Mouse (Mus musculus): ENCODE results near the gene Stap1.

Gene Stap1

GRCm38 (mm10) chr5:86071538-86071937, at the start of gene Stap1:
Gene Stap1 (plus strand): TSS chr5:86071746.
- DNase-seq (ENCODE audit: low spot score), result no peak

- DNase-seq (ENCODE audit: low spot score), result no peak
Observed at GRCm38 (mm10) chr5:86029820-86030219, 41.7 kb upstream of the Stap1 start.

GRCm38 (mm10) chr5:86063501-86063900, 8.0 kb upstream of the Stap1 start:
- DNase-seq (ENCODE audit: low spot score), result no peak

GRCm38 (mm10) chr5:86065101-86065875, 6.3 kb upstream of the Stap1 start, which contains the start of gene Cenpc1:
Gene Cenpc1 (minus strand): TSS chr5:86065583.
- peak; percentile 99 for DNase-seq (ENCODE audit: low spot score)

- DNase-seq (ENCODE audit: low spot score), result peak; percentile 52
Observed at GRCm38 (mm10) chr5:86065876-86066550, 5.5 kb upstream of the Stap1 start.

- peak; percentile 92 for DNase-seq (ENCODE audit: low spot score)
Observed at GRCm38 (mm10) chr5:86066551-86066929, 5.0 kb upstream of the Stap1 start.

- DNase-seq (ENCODE audit: low spot score), result no peak
Observed at GRCm38 (mm10) chr5:86068451-86068850, 3.1 kb upstream of the Stap1 start.

- no peak for DNase-seq (ENCODE audit: low spot score)
Observed at GRCm38 (mm10) chr5:86069121-86069520, 2.4 kb upstream of the Stap1 start.

- no peak for DNase-seq (ENCODE audit: low spot score)
Observed at GRCm38 (mm10) chr5:86072756-86073386, 1.3 kb downstream of the Stap1 start.

GRCm38 (mm10) chr5:86078720-86079334, 7.3 kb downstream of the Stap1 start:
- DNase-seq (ENCODE audit: low spot score), result no peak

- DNase-seq (ENCODE audit: low spot score), result no peak
Observed at GRCm38 (mm10) chr5:86083987-86084386, 12.4 kb downstream of the Stap1 start.

GRCm38 (mm10) chr5:86084979-86085378, 13.4 kb downstream of the Stap1 start:
- DNase-seq (ENCODE audit: low spot score), result no peak

- no peak for DNase-seq (ENCODE audit: low spot score)
Observed at GRCm38 (mm10) chr5:86086751-86087150, 15.2 kb downstream of the Stap1 start.

GRCm38 (mm10) chr5:86094754-86095153, 23.2 kb downstream of the Stap1 start:
- no peak for DNase-seq (ENCODE audit: low spot score)

GRCm38 (mm10) chr5:86098988-86099387, 27.4 kb downstream of the Stap1 start:
- no peak for DNase-seq (ENCODE audit: low spot score)

GRCm38 (mm10) chr5:86100621-86101020, 29.1 kb downstream of the Stap1 start:
- DNase-seq (ENCODE audit: low spot score), result no peak

- no peak for DNase-seq (ENCODE audit: low spot score)
Observed at GRCm38 (mm10) chr5:86102176-86102575, 30.6 kb downstream of the Stap1 start.

GRCm38 (mm10) chr5:86106610-86107009, 35.1 kb downstream of the Stap1 start:
- DNase-seq (ENCODE audit: low spot score), result no peak

- DNase-seq (ENCODE audit: low spot score), result no peak
Observed at GRCm38 (mm10) chr5:86111074-86111473, 39.5 kb downstream of the Stap1 start.

- no peak for DNase-seq (ENCODE audit: low spot score)
Observed at GRCm38 (mm10) chr5:86113037-86113436, 41.5 kb downstream of the Stap1 start.

GRCm38 (mm10) chr5:86113997-86114396, 42.5 kb downstream of the Stap1 start:
- no peak for DNase-seq (ENCODE audit: low spot score)

GRCm38 (mm10) chr5:86118457-86119094, 47.0 kb downstream of the Stap1 start:
- no peak for DNase-seq (ENCODE audit: low spot score)
